Mouse (Mus musculus) neural tube, embryonic 12.5 days (tissue): ENCODE data around the gene Pnkp. TPM values are rescaled to one million over a fixed set of nuclear protein-coding genes. Genes with fewer than 3 reads are reported as not detected.

Experiments
- ATAC-seq: fragments of 200-750 bp; cut with Nextera tagmentation; 2 replicates; pipeline ENCODE4 v1.8.0; 2017; ENCODE audit warnings: low read depth, mild to moderate bottlenecking, moderate TSS enrichment, moderate library complexity; ENCODE audit not compliant: low FRiP score
- H3K27ac ChIP-seq: fragments of 300-500 bp; sonication (generic); 2 replicates; pipeline ENCODE4 v1.5.1; 2016
- H3K27me3 ChIP-seq: fragments of 300-500 bp; sonication (generic); replicated peaks from 2 replicates; pipeline ENCODE4 v1.6.1; 2016; ENCODE audit warnings: mild to moderate bottlenecking
- H3K36me3 ChIP-seq: fragments of 300-500 bp; sonication (generic); 2 replicates; pipeline ENCODE4 v1.6.1; 2016; ENCODE audit warnings: mild to moderate bottlenecking
- H3K4me1 ChIP-seq: fragments of 300-500 bp; sonication (generic); 2 replicates; pipeline ENCODE4 v1.6.1; 2016
- H3K4me2 ChIP-seq: fragments of 300-500 bp; sonication (generic); replicated peaks from 2 replicates; pipeline ENCODE4 v1.6.1; 2016; ENCODE audit warnings: mild to moderate bottlenecking
- H3K4me3 ChIP-seq: fragments of 300-500 bp; sonication (generic); 2 replicates; pipeline ENCODE4 v1.5.1; 2016
- H3K9ac ChIP-seq: fragments of 300-500 bp; sonication (generic); 2 replicates; pipeline ENCODE4 v1.6.1; 2016; ENCODE audit warnings: mild to moderate bottlenecking
- H3K9me3 ChIP-seq: fragments of 300-500 bp; sonication (generic); 2 replicates; pipeline ENCODE4 v1.6.1; 2016; ENCODE audit warnings: mild to moderate bottlenecking
- WGBS: fragments of 180-500 bp; shearing (Covaris S2); methylation state at CpG from one replicate; pipeline ENCODE4 v1.1.7; 2016; 5-methylcytosine and 5-hydroxymethylcytosine counted together
- polyA plus RNA-seq: library from polyadenylated mRNA; unstranded; fragments of >200 nt; fragmentation: Nextera tagmentation; extraction: Ambion mirVana; gene quantifications from 2 replicates; pipeline ENCODE4 v1.2.1, GENCODE M21; 2016

The Pnkp gene
- polyA plus RNA-seq, 1 experiment from 2014 or later = 39.3 TPM

- peak overlapping the region; percentile 87 for H3K4me2 ChIP-seq
- H3K4me3 ChIP-seq = peak overlapping the region; percentile 77; the same call in 1 of the 2 replicates
- peaks cover 51% of the 10 kb centered on the region for H3K4me1 ChIP-seq
- WGBS = 68% methylated on average over 9 of the region's 9 CpGs
- H3K9ac ChIP-seq = peak overlapping the region; percentile 85; the same call in 1 of the 2 replicates
- no peak for ATAC-seq
- no peaks in the 10 kb centered on the region for H3K27me3 ChIP-seq
- H3K36me3 ChIP-seq = peaks cover 17% of the 10 kb centered on the region
- peak overlapping the region; percentile 8; the same call in 1 of the 2 replicates for H3K27ac ChIP-seq
- no peaks in the 10 kb centered on the region for H3K9me3 ChIP-seq
Observed at GRCm38 (mm10) chr7:44856265-44856916, 548 bp upstream of the Pnkp start.

- WGBS = 28% methylated on average over 8 of the region's 8 CpGs
- peak overlapping the region; percentile 87 for H3K4me2 ChIP-seq
- H3K27ac ChIP-seq = no peak overlapping the region
- ATAC-seq = no peak
- peak overlapping the region; percentile 85 for H3K9ac ChIP-seq
- no peaks in the 10 kb centered on the region for H3K27me3 ChIP-seq
- H3K4me1 ChIP-seq = peaks cover 46% of the 10 kb centered on the region
- peaks cover 27% of the 10 kb centered on the region for H3K36me3 ChIP-seq
- peak overlapping the region; percentile 77 for H3K4me3 ChIP-seq
- H3K9me3 ChIP-seq = no peaks in the 10 kb centered on the region
Observed at GRCm38 (mm10) chr7:44857905-44858304, 966 bp downstream of the Pnkp start.

DNA sequence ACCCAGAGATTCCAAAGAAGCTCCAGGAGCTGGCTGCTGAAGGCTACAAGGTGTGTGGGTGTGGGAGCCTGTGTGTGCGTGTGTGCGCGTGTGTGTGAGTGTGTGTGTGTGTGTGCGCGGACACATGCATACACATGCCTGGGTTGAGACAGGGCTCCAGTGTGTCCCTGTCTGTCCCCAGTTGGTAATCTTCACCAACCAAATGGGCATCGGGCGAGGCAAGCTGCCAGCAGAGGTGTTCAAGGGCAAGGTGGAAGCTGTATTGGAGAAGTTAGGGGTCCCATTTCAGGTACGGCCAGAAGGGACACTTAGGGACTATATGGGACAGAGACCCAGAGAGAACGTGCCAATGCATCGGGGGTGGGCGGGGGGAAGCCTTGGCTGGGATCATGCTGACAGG is 3.0 kb downstream of the Pnkp start:
- Histone ChIP-seq H3K27me3 (no peaks in the 10 kb centered on the region), H3K4me1 (peaks cover 26% of the 10 kb centered on the region), H3K27ac (no peak overlapping the region), H3K4me3 (no peak overlapping the region), H3K4me2 (no peak overlapping the region), H3K9me3 (no peaks in the 10 kb centered on the region), H3K9ac (no peak overlapping the region), H3K36me3 (peaks cover 43% of the 10 kb centered on the region)
- WGBS = 93% methylated on average over 11 of the region's 11 CpGs
- no peak for ATAC-seq

- no peaks in the 10 kb centered on the region for H3K27me3 ChIP-seq
- no peak overlapping the region for H3K4me3 ChIP-seq
- ATAC-seq = 0 out of 2 replicates have a peak, but pooled peaks have one; percentile 18
- H3K36me3 ChIP-seq = peaks cover 52% of the 10 kb centered on the region
- H3K4me1 ChIP-seq = peaks cover 29% of the 10 kb centered on the region
- H3K9me3 ChIP-seq = no peaks in the 10 kb centered on the region
- no peak overlapping the region for H3K27ac ChIP-seq
- WGBS = 66% methylated on average over 22 of the region's 22 CpGs
- H3K4me2 ChIP-seq = no peak overlapping the region
- 0 out of 2 replicates have a peak overlapping the region, but pooled peaks have one; percentile 9 for H3K9ac ChIP-seq
Observed at GRCm38 (mm10) chr7:44860576-44861428, 3.9 kb downstream of the Pnkp start.

GRCm38 (mm10) chr7:44861429-44861816 is 4.5 kb downstream of the Pnkp start:
- peaks cover 52% of the 10 kb centered on the region for H3K36me3 ChIP-seq
- WGBS = 84% methylated on average over 14 of the region's 14 CpGs
- no peak for ATAC-seq
- H3K4me1 ChIP-seq = peaks cover 33% of the 10 kb centered on the region
- no peak overlapping the region for H3K27ac ChIP-seq
- no peak overlapping the region for H3K9ac ChIP-seq
- no peaks in the 10 kb centered on the region for H3K9me3 ChIP-seq
- H3K4me2 ChIP-seq = no peak overlapping the region
- no peak overlapping the region for H3K4me3 ChIP-seq
- no peaks in the 10 kb centered on the region for H3K27me3 ChIP-seq

- H3K4me1 ChIP-seq = peaks cover 40% of the 10 kb centered on the region
- peaks cover 58% of the 10 kb centered on the region for H3K36me3 ChIP-seq
Observed at GRCm38 (mm10) chr7:44862434-44862833, 5.5 kb downstream of the Pnkp start.

GRCm38 (mm10) chr7:44863210-44863609 is 6.3 kb downstream of the Pnkp start:
- Histone ChIP-seq H3K27ac (no peak overlapping the region), H3K27me3 (no peaks in the 10 kb centered on the region), H3K4me1 (peaks cover 41% of the 10 kb centered on the region), H3K9me3 (no peaks in the 10 kb centered on the region), H3K4me2 (no peak overlapping the region), H3K9ac (no peak overlapping the region), H3K36me3 (peaks cover 58% of the 10 kb centered on the region), H3K4me3 (no peak overlapping the region)
- 90% methylated on average over 14 of the region's 14 CpGs for WGBS
- no peak for ATAC-seq

More at GRCm38 (mm10) chr7:44862434-44862833, 5.5 kb downstream of the Pnkp start:
- Histone ChIP-seq H3K27me3 (no peaks in the 10 kb centered on the region), H3K9ac (no peak overlapping the region), H3K4me2 (no peak overlapping the region), H3K27ac (no peak overlapping the region), H3K4me3 (no peak overlapping the region), H3K9me3 (no peaks in the 10 kb centered on the region)
- WGBS = 89% methylated on average over 8 of the region's 8 CpGs
- no peak for ATAC-seq

- H3K4me1 ChIP-seq = peaks cover 42% of the 10 kb centered on the region
- no peak for ATAC-seq
- no peak overlapping the region for H3K4me2 ChIP-seq
- H3K27ac ChIP-seq = no peak overlapping the region
- no peaks in the 10 kb centered on the region for H3K9me3 ChIP-seq
- peaks cover 58% of the 10 kb centered on the region for H3K36me3 ChIP-seq
- 85% methylated on average over 11 of the region's 11 CpGs for WGBS
- no peak overlapping the region for H3K9ac ChIP-seq
- H3K27me3 ChIP-seq = no peaks in the 10 kb centered on the region
- no peak overlapping the region for H3K4me3 ChIP-seq
Observed at GRCm38 (mm10) chr7:44863982-44864494, 7.1 kb downstream of the Pnkp start.

GRCm38 (mm10) chr7:44864595-44865542 is 7.9 kb downstream of the Pnkp start:
- peaks cover 53% of the 10 kb centered on the region for H3K36me3 ChIP-seq
- no peak overlapping the region for H3K4me3 ChIP-seq
- 0 out of 2 replicates have a peak overlapping the region, but pooled peaks have one; percentile 17 for H3K9ac ChIP-seq
- no peaks in the 10 kb centered on the region for H3K9me3 ChIP-seq
- 90% methylated on average over 24 of the region's 24 CpGs for WGBS
- no peaks in the 10 kb centered on the region for H3K27me3 ChIP-seq
- H3K4me2 ChIP-seq = 0 out of 2 replicates have a peak overlapping the region, but pooled peaks have one; percentile 20
- no peak overlapping the region for H3K27ac ChIP-seq
- peaks cover 38% of the 10 kb centered on the region for H3K4me1 ChIP-seq
- no peak for ATAC-seq

DNA sequence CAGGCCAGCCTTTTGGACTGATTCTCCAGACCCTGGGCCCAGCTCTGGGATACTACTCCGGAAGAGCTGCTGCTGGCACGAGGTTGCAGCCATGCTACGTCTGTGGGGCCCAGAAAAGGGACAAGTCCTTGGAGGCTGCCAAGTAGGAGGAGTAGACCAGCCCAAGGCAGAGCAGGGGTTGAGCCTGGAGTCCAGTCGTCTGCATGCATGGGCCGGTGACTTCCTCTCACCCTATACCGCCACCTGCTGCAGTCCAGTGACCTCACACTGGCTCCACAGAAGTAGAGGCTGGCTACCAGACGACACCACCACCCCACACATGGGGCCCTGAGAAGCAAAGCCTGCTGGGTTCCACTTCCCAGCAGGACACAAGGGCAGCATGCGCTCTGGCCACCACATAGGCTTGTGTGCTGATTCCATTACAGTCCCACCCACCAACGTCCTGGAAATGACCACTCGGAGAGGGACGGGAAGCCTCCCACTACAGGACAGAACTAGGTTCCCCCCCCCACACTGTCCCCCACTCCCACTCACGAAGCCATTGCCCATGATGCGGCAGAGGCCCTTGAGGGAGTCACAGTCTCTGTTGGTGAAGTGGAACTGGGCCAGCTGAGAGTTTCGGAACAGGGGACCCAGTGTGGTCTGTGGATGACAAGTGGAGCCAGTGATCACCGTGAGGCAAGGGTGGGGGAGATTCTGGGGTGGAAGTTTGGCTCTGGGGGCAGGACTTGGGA is 9.5 kb downstream of the Pnkp start:
- Histone ChIP-seq H3K9ac (0 out of 2 replicates have a peak overlapping the region, but pooled peaks have one; percentile 99), H3K4me3 (peak overlapping the region; percentile 97; the same call in 1 of the 2 replicates), H3K27me3 (no peaks in the 10 kb centered on the region), H3K9me3 (no peaks in the 10 kb centered on the region), H3K4me1 (peaks cover 42% of the 10 kb centered on the region), H3K4me2 (peak overlapping the region; percentile 86), H3K36me3 (peaks cover 50% of the 10 kb centered on the region), H3K27ac (no peak overlapping the region)
- ATAC-seq = no peak
- WGBS = 67% methylated on average over 15 of the region's 15 CpGs
